Mouse (Mus musculus): ENCODE measurements around the gene Sesn3. TPM values are rescaled to one million over a fixed set of nuclear protein-coding genes. Genes with fewer than 3 reads are reported as not detected.

The Sesn3 gene
- polyA plus RNA-seq, 1 experiment from 2014 or later, result 3.7 TPM

GRCm38 (mm10) chr9:14380386-14381285 is 105.8 kb downstream of the Sesn3 start:
- TF ChIP-seq CTCF (IDR thresholded peaks at IDR 0.05; ENCODE audit: low read depth) (peak; percentile 44), EP300 (IDR thresholded peaks at IDR 0.05; ENCODE audit: low read depth) (no peak)
- no peaks in the 10 kb centered on the region for H3K9me3 ChIP-seq (ENCODE audit: low read length)
- H3K27ac ChIP-seq (ENCODE audit: low read depth), result peak overlapping the region; percentile 73
- H3K4me2 ChIP-seq (ENCODE audit: low read depth, low read length), result peak overlapping the region; percentile 81
- H3K4me1 ChIP-seq (ENCODE audit: insufficient read depth), result peaks cover 12% of the 10 kb centered on the region
- H3K9ac ChIP-seq (replicated peaks), result peak overlapping the region; percentile 79
- DNase-seq, result peak; percentile 88
- peak overlapping the region; percentile 75 for H3K4me3 ChIP-seq (ENCODE audit: low read depth, low read length)
- no peaks in the 10 kb centered on the region for H3K27me3 ChIP-seq (ENCODE audit: insufficient read depth, low read length)
- ATAC-seq, result peak; percentile 96
- under 1% methylated on average over 70 of the region's 76 CpGs for WGBS (ENCODE audit: insufficient replicate concordance)
- H3K36me3 ChIP-seq (replicated peaks; ENCODE audit: insufficient read depth, low read length), result no peaks in the 10 kb centered on the region

GRCm38 (mm10) chr9:14381353-14382055 is 106.6 kb downstream of the Sesn3 start, which contains the start of gene Endod1:
Gene Endod1, minus strand, starts transcription at chr9:14381507.
- Histone ChIP-seq H3K27ac (ENCODE audit: low read depth) (peak within 1 kb of the TSS; percentile 73), H3K4me3 (ENCODE audit: low read depth, low read length) (peak within 1 kb of the TSS; percentile 75), H3K4me2 (ENCODE audit: low read depth, low read length) (peak within 1 kb of the TSS; percentile 81), H3K27me3 (ENCODE audit: insufficient read depth, low read length) (no peaks in the 10 kb centered on the region), H3K9ac (replicated peaks) (peak within 1 kb of the TSS; percentile 79), H3K9me3 (ENCODE audit: low read length) (no peaks in the 10 kb centered on the region), H3K36me3 (replicated peaks; ENCODE audit: insufficient read depth, low read length) (no peaks in the 10 kb centered on the region), H3K4me1 (ENCODE audit: insufficient read depth) (peaks cover 12% of the 10 kb centered on the region)
- DNase-seq (peak; percentile 31), ATAC-seq (peak; percentile 57)
- WGBS (ENCODE audit: insufficient replicate concordance), result 11% methylated on average over 8 of the region's 8 CpGs
- TF ChIP-seq CTCF (IDR thresholded peaks at IDR 0.05; ENCODE audit: low read depth) (no peak), EP300 (IDR thresholded peaks at IDR 0.05; ENCODE audit: low read depth) (no peak)

GRCm38 (mm10) chr9:14382256-14382791 is 107.5 kb downstream of the Sesn3 start:
- no peaks in the 10 kb centered on the region for H3K27me3 ChIP-seq (ENCODE audit: insufficient read depth, low read length)
- H3K9me3 ChIP-seq (ENCODE audit: low read length), result no peaks in the 10 kb centered on the region
- H3K36me3 ChIP-seq (replicated peaks; ENCODE audit: insufficient read depth, low read length), result no peaks in the 10 kb centered on the region
- TF ChIP-seq CTCF (IDR thresholded peaks at IDR 0.05; ENCODE audit: low read depth) (no peak), EP300 (IDR thresholded peaks at IDR 0.05; ENCODE audit: low read depth) (no peak)
- no peak overlapping the region for H3K9ac ChIP-seq (replicated peaks)
- no peak overlapping the region for H3K4me3 ChIP-seq (ENCODE audit: low read depth, low read length)
- DNase-seq, result no peak
- H3K27ac ChIP-seq (ENCODE audit: low read depth), result peak overlapping the region; percentile 73; the same call in 1 of the 2 replicates
- peaks cover 20% of the 10 kb centered on the region for H3K4me1 ChIP-seq (ENCODE audit: insufficient read depth)
- peak overlapping the region; percentile 81 for H3K4me2 ChIP-seq (ENCODE audit: low read depth, low read length)
- no peak for ATAC-seq
- 65% methylated on average over 5 of the region's 5 CpGs for WGBS (ENCODE audit: insufficient replicate concordance)

Other genes with a start within 250 kb of the Sesn3 start
- gene Endod1, start 106.4 kb downstream of the Sesn3 start, polyA plus RNA-seq (2015; fragmentation: Nextera tagmentation; extraction: Ambion mirVana), result 11.6 and 12.4 TPM in 2 replicates
- 0.05 and 0.06 TPM in 2 replicates for gene Kdm4d, start 225.4 kb downstream of the Sesn3 start, polyA plus RNA-seq (2015; fragmentation: Nextera tagmentation; extraction: Ambion mirVana)
- gene Cwc15, start 225.6 kb downstream of the Sesn3 start, polyA plus RNA-seq (2015; fragmentation: Nextera tagmentation; extraction: Ambion mirVana), result 69.6 and 74.3 TPM in 2 replicates